Mouse (Mus musculus) frontal cortex, postnatal 25 days (tissue): ENCODE measurements at regions not wholly inside any gene's neighbourhood (a gene's known extent, or its start where the extent isn't known, plus 50 kb on each side); places are given as distances from the start of the nearest gene placed in this dataset.

Experiments used
- DNase-seq, 2 experiments: peaks; one replicate each; pipeline ENCODE4 v3.0.0; 2022; ENCODE audit warnings: low spot score in 2 of 2

GRCm38 (mm10) chr8:15271793-15272587, 226.1 kb upstream of the BB014433 start:
- no peak for DNase-seq

GRCm38 (mm10) chr8:15270290-15270689, 224.4 kb upstream of the BB014433 start:
- peak; percentile 84 for DNase-seq

GRCm38 (mm10) chr8:15244770-15245485, 199.1 kb upstream of the BB014433 start:
- no peak for DNase-seq

GRCm38 (mm10) chr8:15235410-15235809, 189.5 kb upstream of the BB014433 start:
- no peak for DNase-seq

- DNase-seq: no peak
Observed at GRCm38 (mm10) chr8:15233241-15233640, 187.4 kb upstream of the BB014433 start.

GRCm38 (mm10) chr8:15230217-15230616, 184.3 kb upstream of the BB014433 start:
- no peak for DNase-seq

GRCm38 (mm10) chr8:15221211-15221912, 175.5 kb upstream of the BB014433 start:
- DNase-seq: peak; percentile 46 to 50

GRCm38 (mm10) chr8:15209856-15210521, 164.1 kb upstream of the BB014433 start:
- DNase-seq: no peak

- DNase-seq: no peak
Observed at GRCm38 (mm10) chr8:15201556-15201955, 155.7 kb upstream of the BB014433 start.

- no peak for DNase-seq
Observed at GRCm38 (mm10) chr8:15190708-15191107, 144.8 kb upstream of the BB014433 start.

GRCm38 (mm10) chr8:15189079-15189612, 143.3 kb upstream of the BB014433 start:
- no peak for DNase-seq
